Mouse (Mus musculus) thymus, adult 2 months (tissue): ENCODE measurements around the gene Wbp1l. TPM values are rescaled to one million over a fixed set of nuclear protein-coding genes. Genes with fewer than 3 reads are reported as not detected.
A peak's percentile ranks its signal among the peaks of the same experiment; 100 is the strongest.

Experiments used
- DNase-seq: peaks from one replicate; pipeline ENCODE4 v3.0.0; 2021
- H3K27ac ChIP-seq: fragments of 200-500 bp; 2 replicates; pipeline ENCODE4 v1.5.1; 2012; ENCODE audit warnings: low read length, control low read depth; ENCODE audit not compliant: control insufficient read depth, insufficient read depth
- H3K27me3 ChIP-seq: fragments of 200-500 bp; 2 replicates; pipeline ENCODE4 v1.6.1; 2012; ENCODE audit warnings: mild to moderate bottlenecking, low read length, moderate library complexity, mixed read lengths; ENCODE audit not compliant: control insufficient read depth, insufficient read depth
- H3K36me3 ChIP-seq: fragments of 200-500 bp; 2 replicates; pipeline ENCODE4 v1.6.1; 2012; ENCODE audit warnings: mild to moderate bottlenecking, low read length, moderate library complexity; ENCODE audit not compliant: control insufficient read depth, insufficient read depth
- H3K4me1 ChIP-seq: fragments of 200-500 bp; replicated peaks from 2 replicates; pipeline ENCODE4 v1.6.1; 2012; ENCODE audit warnings: low read length; ENCODE audit not compliant: control insufficient read depth, insufficient read depth
- H3K4me3 ChIP-seq: fragments of 200-500 bp; 2 replicates; pipeline ENCODE4 v1.5.1; 2012; ENCODE audit warnings: mild to moderate bottlenecking, low read length, control low read depth, moderate library complexity; ENCODE audit not compliant: control insufficient read depth, insufficient read depth
- CTCF ChIP-seq: fragments of 200-500 bp; IDR thresholded peaks from 2 replicates; pipeline ENCODE4 v1.5.1; 2012; ENCODE audit warnings: mild to moderate bottlenecking, control low read depth, low read length, moderate library complexity, borderline replicate concordance; ENCODE audit not compliant: control insufficient read depth, poor library complexity, insufficient read depth; ENCODE audit errors: extremely low read depth
- POLR2A ChIP-seq: fragments of 200-500 bp; IDR thresholded peaks from 2 replicates; pipeline ENCODE4 v1.6.1; 2012; ENCODE audit warnings: mild to moderate bottlenecking, low read length, control low read depth, moderate library complexity; ENCODE audit not compliant: control insufficient read depth, poor library complexity, insufficient read depth; ENCODE audit errors: extremely low read depth
- WGBS: fragments of 180-500 bp; shearing (Covaris S2); methylation state at CpG from one replicate; pipeline ENCODE4 v1.1.7; 2018; 5-methylcytosine and 5-hydroxymethylcytosine counted together
- polyA plus RNA-seq: library from polyadenylated mRNA; depleted of rRNA; stranded (reverse); fragments of >200 nt; gene quantifications from 2 replicates; pipeline ENCODE4 v1.2.3, GENCODE M21; 2012

The Wbp1l gene
- polyA plus RNA-seq, 1 experiment: 77.0 TPM

DNA sequence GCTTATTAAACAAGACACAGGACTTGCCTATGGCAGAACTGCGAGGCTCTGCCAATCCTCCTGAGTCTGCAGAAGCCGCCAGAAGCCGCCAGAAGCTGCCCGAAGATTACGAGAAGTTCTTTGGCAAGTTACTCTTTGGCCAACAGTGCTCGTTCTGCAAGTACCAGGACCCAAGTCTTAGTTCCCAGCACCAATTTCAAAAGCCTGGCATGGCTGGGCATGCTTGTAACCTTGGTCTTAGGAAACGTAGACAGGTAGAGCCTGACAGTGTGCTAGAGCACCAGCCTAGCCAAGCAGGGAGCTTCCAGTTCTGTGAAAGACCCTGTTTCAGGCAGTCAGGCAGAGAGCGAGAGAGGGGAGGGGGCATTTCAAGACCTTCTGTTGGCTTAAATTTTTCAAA, 97.6 kb downstream of the Wbp1l start:
- no peak overlapping the region for H3K4me3 ChIP-seq
- no peak overlapping the region for H3K27ac ChIP-seq
- H3K36me3 ChIP-seq: no peaks in the 10 kb centered on the region
- TF ChIP-seq POLR2A (no peak), CTCF (no peak)
- peaks cover 13% of the 10 kb centered on the region for H3K4me1 ChIP-seq
- H3K27me3 ChIP-seq: no peaks in the 10 kb centered on the region
- no peak for DNase-seq
- 95% methylated on average over 8 of the region's 8 CpGs for WGBS

DNA sequence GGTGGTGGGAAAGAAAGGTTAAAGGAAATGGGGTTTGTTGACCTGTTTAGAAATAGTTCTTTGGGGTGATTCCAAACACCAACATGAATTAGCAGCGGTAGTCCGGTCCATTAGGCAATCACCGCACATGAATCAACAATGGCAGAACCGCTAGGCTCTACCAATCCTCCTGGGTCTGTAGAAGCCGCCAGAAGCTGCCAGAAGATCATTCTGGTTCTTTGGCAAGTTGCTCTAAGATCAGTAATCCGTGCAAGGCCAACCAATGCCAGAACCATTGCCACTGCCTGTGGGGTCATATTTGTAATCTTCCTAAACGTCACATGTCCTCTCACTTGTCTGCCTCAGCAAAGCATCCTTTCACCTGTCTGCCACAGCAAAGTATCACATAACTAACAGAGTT, 98.1 kb downstream of the Wbp1l start:
- Histone ChIP-seq H3K36me3 (no peaks in the 10 kb centered on the region), H3K4me1 (peaks cover 13% of the 10 kb centered on the region), H3K27ac (no peak overlapping the region), H3K4me3 (no peak overlapping the region), H3K27me3 (no peaks in the 10 kb centered on the region)
- WGBS: 97% methylated on average over 7 of the region's 7 CpGs
- no peak for DNase-seq
- TF ChIP-seq POLR2A (no peak), CTCF (no peak)

DNA sequence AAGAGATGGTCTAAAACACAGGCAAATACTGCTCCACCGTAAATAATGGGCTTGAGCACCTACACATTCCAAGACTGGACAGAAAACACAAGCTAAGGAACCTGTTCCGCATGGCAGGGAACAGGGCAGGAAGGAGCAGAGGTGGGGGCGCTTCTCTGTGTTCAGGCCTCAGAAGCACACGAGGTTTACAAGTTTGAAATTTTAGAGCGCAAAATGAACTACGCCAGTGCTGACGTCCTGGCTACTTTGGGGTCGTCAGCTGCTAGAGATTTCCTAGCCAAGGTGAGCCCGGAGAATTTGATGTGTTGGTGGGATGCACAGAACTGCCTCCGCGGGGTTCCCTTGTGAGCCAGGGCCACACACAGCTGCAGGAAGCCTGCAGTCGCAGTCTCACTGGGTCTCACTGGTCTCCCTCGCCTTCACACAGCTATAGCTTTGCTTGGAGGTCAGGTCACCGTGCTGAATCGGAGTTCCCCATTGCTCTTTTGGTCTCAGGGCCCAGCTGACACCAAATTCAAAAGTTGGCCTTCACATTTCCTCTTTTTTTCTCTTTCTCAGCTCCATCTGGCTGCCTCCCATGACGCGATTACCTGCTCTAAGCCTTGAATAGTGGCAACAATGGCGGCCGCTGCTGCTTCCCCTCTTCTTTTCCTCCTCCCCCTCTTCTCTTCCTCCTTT, 99.1 kb downstream of the Wbp1l start:
- Histone ChIP-seq H3K4me3 (peak overlapping the region; percentile 13; the same call in 1 of the 2 replicates), H3K36me3 (no peaks in the 10 kb centered on the region), H3K27me3 (no peaks in the 10 kb centered on the region), H3K27ac (no peak overlapping the region), H3K4me1 (peaks cover 13% of the 10 kb centered on the region)
- no peak for DNase-seq
- WGBS: 47% methylated on average over 19 of the region's 19 CpGs
- no peak for TF ChIP-seq POLR2A

DNA sequence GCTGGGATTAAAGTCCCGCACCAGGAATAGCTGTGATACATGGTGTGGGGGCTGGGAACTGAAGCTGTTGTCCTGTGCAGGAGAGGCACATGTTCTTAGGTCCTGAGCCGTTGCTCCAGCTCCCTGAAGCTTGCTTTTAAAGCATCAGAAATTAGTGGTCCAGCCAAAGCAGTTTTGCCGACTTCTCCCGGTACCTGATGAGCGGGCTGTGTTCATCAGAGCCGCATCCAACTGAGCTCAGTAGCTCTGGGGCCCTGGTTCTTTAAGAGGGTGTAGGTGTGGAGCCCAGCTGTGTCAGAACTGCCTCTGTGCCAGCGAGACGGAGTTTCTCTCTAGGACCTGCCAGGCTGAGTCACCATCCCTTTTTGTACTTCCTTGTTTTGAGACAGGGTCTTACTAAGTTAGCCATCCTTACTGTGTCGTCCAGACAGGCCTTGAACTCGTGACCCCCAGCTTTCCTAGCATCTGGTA, 100.2 kb downstream of the Wbp1l start:
- Histone ChIP-seq H3K27me3 (no peaks in the 10 kb centered on the region), H3K27ac (no peak overlapping the region), H3K36me3 (no peaks in the 10 kb centered on the region), H3K4me1 (peaks cover 13% of the 10 kb centered on the region), H3K4me3 (no peak overlapping the region)
- DNase-seq: no peak
- 55% methylated on average over 10 of the region's 10 CpGs for WGBS
- TF ChIP-seq CTCF (peak; percentile 13; the same call in 1 of the 2 replicates), POLR2A (no peak)

DNA sequence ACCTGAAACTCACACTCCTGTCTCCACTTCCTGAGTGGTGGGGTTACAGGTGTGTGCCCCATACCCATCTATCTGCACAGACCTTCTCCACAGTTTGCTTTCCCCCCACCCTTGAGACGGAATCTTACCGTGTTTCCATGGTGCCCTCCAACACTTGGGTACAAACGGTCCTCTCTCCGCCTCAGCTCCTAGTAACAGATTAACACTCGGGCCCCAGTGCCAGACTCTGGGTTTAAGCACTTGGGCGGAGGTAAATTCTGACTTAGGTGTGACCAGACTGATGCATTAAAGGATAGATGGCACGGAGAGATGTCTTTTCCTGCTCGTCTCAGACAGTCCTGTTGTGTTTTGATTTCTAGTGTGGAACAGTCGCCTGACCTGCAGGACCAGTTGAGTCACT, 102.3 kb downstream of the Wbp1l start:
- Histone ChIP-seq H3K36me3 (no peaks in the 10 kb centered on the region), H3K4me1 (peaks cover 19% of the 10 kb centered on the region), H3K27ac (no peak overlapping the region), H3K4me3 (no peak overlapping the region), H3K27me3 (no peaks in the 10 kb centered on the region)
- DNase-seq: no peak
- no peak for TF ChIP-seq CTCF
- no peak for TF ChIP-seq POLR2A
- WGBS: 93% methylated on average over 9 of the region's 9 CpGs

DNA sequence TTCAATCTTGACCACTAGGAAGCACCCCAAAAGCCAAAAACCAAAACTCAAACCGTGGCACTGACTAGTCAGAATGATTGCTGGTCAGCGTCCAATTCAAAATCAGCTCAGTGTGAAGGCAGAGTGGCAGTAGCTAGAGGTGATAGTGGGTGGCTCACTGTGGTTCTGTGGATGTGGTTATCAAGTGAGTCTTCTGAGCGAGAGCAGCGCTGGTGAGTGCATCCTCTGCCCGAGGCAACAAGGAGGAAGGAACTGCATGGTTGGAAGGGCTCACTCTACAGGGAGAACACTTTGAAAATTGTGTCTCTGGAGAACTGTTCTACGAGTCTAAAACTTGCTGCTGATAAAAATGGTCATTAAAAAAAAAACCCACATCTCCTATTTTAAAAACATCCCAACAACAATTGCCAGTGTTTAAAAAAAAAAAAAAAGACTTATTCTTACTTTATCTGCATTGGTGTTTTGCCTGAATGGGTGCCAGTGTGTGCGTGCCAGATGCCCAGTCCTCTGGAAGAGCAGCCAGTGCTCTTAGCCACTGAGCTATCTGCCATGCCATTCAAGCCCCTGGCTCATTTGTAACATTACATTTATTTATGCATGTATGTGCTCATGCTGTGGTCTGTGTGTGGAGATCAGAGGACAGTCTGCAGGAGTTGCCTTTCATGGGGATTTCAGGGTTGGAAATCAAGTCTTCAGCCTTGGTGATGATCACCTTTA, 107.1 kb downstream of the Wbp1l start:
- peaks cover 16% of the 10 kb centered on the region for H3K4me1 ChIP-seq
- H3K36me3 ChIP-seq: no peaks in the 10 kb centered on the region
- WGBS: 14% methylated on average over 7 of the region's 7 CpGs
- H3K27ac ChIP-seq: no peak overlapping the region
- no peaks in the 10 kb centered on the region for H3K27me3 ChIP-seq
- DNase-seq: peak; percentile 19
- H3K4me3 ChIP-seq: no peak overlapping the region
- TF ChIP-seq CTCF (no peak), POLR2A (no peak)
